Mouse (Mus musculus): ENCODE data around the gene Rps6kl1.

Gene Rps6kl1

GRCm38 (mm10) chr12:85135513-85136470, 15.3 kb downstream of the Rps6kl1 start:
- DNase-seq: no peak

GRCm38 (mm10) chr12:85134043-85134794, 16.8 kb downstream of the Rps6kl1 start:
- no peak for DNase-seq

GRCm38 (mm10) chr12:85131361-85131760, 19.7 kb downstream of the Rps6kl1 start:
- no peak for DNase-seq

GRCm38 (mm10) chr12:85129426-85129978, 21.6 kb downstream of the Rps6kl1 start:
- DNase-seq: no peak

- DNase-seq: peak; percentile 79
These were observed 24.0 kb downstream of the Rps6kl1 start for GRCm38 (mm10) chr12:85126986-85127603.

GRCm38 (mm10) chr12:85124751-85125150, 26.3 kb downstream of the Rps6kl1 start:
- DNase-seq: no peak

- no peak for DNase-seq
These were observed 27.4 kb downstream of the Rps6kl1 start for GRCm38 (mm10) chr12:85123645-85124044.

GRCm38 (mm10) chr12:85123108-85123530, 27.9 kb downstream of the Rps6kl1 start:
- DNase-seq: no peak

- DNase-seq: no peak
These were observed 29.1 kb downstream of the Rps6kl1 start for GRCm38 (mm10) chr12:85121806-85122459.

GRCm38 (mm10) chr12:85115678-85116077, 35.4 kb downstream of the Rps6kl1 start:
- no peak for DNase-seq

GRCm38 (mm10) chr12:85113917-85114316, 37.1 kb downstream of the Rps6kl1 start:
- no peak for DNase-seq

- DNase-seq: peak; percentile 69
These were observed 37.7 kb downstream of the Rps6kl1 start for GRCm38 (mm10) chr12:85113337-85113736.

- DNase-seq: peak; percentile 27
These were observed 38.4 kb downstream of the Rps6kl1 start for GRCm38 (mm10) chr12:85112550-85113251.

- DNase-seq: peak; percentile 82
These were observed 40.1 kb downstream of the Rps6kl1 start, which contains the start of the genes Prox2 and Dlst for GRCm38 (mm10) chr12:85110698-85111592. Gene Prox2 (minus strand): TSS chr12:85110759. Gene Dlst (plus strand): TSS chr12:85110833.

GRCm38 (mm10) chr12:85110011-85110697, 40.9 kb downstream of the Rps6kl1 start:
- no peak for DNase-seq

- no peak for DNase-seq
These were observed 41.6 kb downstream of the Rps6kl1 start for GRCm38 (mm10) chr12:85109426-85109825.

GRCm38 (mm10) chr12:85108643-85109042, 42.4 kb downstream of the Rps6kl1 start:
- DNase-seq: no peak

- DNase-seq: no peak
These were observed 44.8 kb downstream of the Rps6kl1 start for GRCm38 (mm10) chr12:85106292-85106691.

- DNase-seq: peak; percentile 62
These were observed 46.3 kb downstream of the Rps6kl1 start for GRCm38 (mm10) chr12:85104789-85105188.

GRCm38 (mm10) chr12:85103096-85103495, 48.0 kb downstream of the Rps6kl1 start:
- peak; percentile 55 for DNase-seq
